Mouse (Mus musculus): ENCODE measurements around the gene Tmem135.

DNA sequence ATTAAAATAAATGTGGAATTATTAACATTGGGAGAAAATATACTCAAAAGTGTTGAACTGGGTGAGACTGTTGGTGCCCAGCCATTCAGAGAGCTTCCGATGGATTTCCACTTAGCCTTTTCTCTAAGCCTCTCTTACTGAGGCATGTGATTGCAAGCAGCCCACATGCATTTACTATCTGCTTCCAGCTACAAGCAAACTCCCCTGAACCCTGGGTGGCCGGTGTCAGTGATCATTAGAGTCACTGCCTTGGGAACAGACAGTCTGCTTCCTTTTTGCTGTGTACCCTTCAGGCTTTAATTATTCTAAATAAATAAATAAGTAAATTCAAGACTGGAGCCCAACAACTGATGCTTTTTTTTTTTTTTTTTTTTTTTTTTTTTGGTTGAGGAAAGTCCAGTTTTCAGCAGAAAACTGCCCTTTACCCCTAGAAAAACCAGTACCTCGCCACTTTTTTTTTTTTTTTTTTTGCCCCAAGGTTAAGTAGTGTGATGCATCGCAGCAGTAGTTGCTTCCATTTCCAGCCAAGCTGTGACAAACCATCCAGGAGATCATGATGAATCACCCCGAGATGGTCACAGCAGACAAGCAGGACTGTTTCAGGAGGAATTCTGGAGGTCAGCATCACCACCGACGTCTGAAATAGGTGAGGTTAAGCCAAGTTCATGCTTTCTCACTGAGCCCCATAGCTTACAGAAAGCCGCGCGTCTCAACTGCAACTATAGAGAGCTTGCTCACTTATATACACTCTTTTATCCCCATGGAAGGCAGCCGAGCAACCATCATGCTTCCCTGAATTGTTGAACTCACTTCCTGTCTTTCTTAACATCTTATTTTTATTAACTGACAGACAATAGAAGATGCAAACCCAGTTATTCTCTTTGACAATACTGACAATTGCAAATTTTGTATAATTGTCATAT, 22.0 kb upstream of the Tmem135 start:
- TF ChIP-seq POLR2A (IDR thresholded peaks at IDR 0.05; ENCODE audit: insufficient read depth, low read depth, low read length) (no peak), CTCF (IDR thresholded peaks at IDR 0.05; ENCODE audit: insufficient read depth, low read depth, low read length) (no peak)
